Mouse (Mus musculus) ES-Bruce4 (cell line): ENCODE data around the gene Hist1h4m.

Source experiments
- CTCF ChIP-seq: IDR thresholded peaks from one replicate; pipeline ENCODE4 v1.8.1; 2011; ENCODE audit warnings: low read depth, low read length
- EP300 ChIP-seq: IDR thresholded peaks from 2 replicates; pipeline ENCODE4 v1.6.1; 2011; ENCODE audit warnings: low read depth, low read length; ENCODE audit not compliant: insufficient read depth
- POLR2A ChIP-seq: IDR thresholded peaks from one replicate; pipeline ENCODE4 v1.8.1; 2011; ENCODE audit warnings: low read length; ENCODE audit not compliant: insufficient read depth

GRCm38 (mm10) chr13:21789925-21790324, 21.6 kb upstream of the Hist1h4m start:
- TF ChIP-seq POLR2A (no peak), CTCF (no peak), EP300 (no peak)
